Mouse (Mus musculus): ENCODE measurements around the gene Degs2. TPM values are rescaled to one million over a fixed set of nuclear protein-coding genes. Genes with fewer than 3 reads are reported as not detected.
A peak's percentile ranks its signal among the peaks of the same experiment; 100 is the strongest.
"Not testable (repeated sequence)": the region's sequence is repeated elsewhere in the genome, so short reads cannot be mapped to it uniquely, and the experiment has no call there.

The Degs2 gene
- polyA plus RNA-seq, 1 experiment from 2014 or later, result 1.7 TPM

GRCm38 (mm10) chr12:108718485-108718884, 16.4 kb upstream of the Degs2 start:
- no peak overlapping the region for H3K4me2 ChIP-seq (replicated peaks)
- ATAC-seq (ENCODE audit: low FRiP score, low read depth), result no peak
- no peaks in the 10 kb centered on the region for H3K9me3 ChIP-seq
- no peak overlapping the region for H3K9ac ChIP-seq
- H3K4me1 ChIP-seq, result no peaks in the 10 kb centered on the region
- H3K27ac ChIP-seq, result no peak overlapping the region
- no peaks in the 10 kb centered on the region for H3K36me3 ChIP-seq
- no peak overlapping the region for H3K4me3 ChIP-seq
- WGBS, result 86% methylated on average over 3 of the region's 3 CpGs
- no peaks in the 10 kb centered on the region for H3K27me3 ChIP-seq (replicated peaks)

DNA sequence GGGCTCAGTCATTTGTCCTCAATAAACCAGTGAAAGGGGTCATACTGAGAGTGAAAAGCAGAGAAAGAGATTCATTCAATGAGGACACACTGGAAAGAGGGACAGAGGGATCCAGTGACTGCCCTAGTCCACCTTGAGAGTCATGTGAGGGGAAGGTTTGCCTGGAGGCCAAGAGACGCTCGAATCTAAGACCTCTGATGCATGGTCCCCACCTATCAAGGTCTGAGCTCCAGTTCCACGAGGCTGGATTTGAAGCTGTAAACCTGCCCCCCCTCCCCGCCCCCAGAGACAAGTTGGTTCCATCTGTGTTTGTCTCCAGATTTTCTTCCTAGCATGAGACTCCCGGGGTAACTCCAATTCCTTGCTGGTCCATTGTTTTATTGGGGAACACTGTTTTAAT, 13.7 kb upstream of the Degs2 start:
- ATAC-seq (ENCODE audit: low FRiP score, low read depth), result no peak
- Histone ChIP-seq H3K4me3 (no peak overlapping the region), H3K9ac (no peak overlapping the region), H3K9me3 (no peaks in the 10 kb centered on the region), H3K27ac (no peak overlapping the region), H3K36me3 (no peaks in the 10 kb centered on the region), H3K27me3 (replicated peaks) (no peaks in the 10 kb centered on the region), H3K4me2 (replicated peaks) (no peak overlapping the region), H3K4me1 (no peaks in the 10 kb centered on the region)
- 81% methylated on average over 5 of the region's 5 CpGs for WGBS

DNA sequence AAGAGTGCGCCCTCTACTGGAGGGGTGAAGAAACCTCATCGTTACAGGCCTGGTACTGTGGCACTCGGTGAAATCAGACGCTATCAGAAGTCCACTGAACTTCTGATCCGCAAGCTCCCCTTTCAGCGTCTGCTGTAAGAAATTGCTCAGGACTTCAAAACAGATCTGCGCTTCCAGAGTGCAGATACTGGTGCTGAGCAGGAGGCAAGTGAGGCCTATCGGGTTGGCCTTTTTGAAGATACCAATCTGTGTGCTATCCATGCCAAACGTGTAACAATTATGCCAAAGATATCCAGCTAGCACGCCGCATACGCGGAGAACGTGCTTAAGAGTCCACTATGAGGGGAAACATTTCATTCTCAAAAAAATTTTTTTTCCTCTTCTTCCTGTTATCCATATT, 11.9 kb upstream of the Degs2 start:
- H3K27ac ChIP-seq; H3K36me3 ChIP-seq; H3K4me1 ChIP-seq; H3K9ac ChIP-seq; H3K27me3 ChIP-seq (replicated peaks); H3K9me3 ChIP-seq; ATAC-seq (ENCODE audit: low FRiP score, low read depth); H3K4me2 ChIP-seq (replicated peaks); H3K4me3 ChIP-seq: not testable (repeated sequence)
- 94% methylated on average over 14 of the region's 14 CpGs for WGBS

DNA sequence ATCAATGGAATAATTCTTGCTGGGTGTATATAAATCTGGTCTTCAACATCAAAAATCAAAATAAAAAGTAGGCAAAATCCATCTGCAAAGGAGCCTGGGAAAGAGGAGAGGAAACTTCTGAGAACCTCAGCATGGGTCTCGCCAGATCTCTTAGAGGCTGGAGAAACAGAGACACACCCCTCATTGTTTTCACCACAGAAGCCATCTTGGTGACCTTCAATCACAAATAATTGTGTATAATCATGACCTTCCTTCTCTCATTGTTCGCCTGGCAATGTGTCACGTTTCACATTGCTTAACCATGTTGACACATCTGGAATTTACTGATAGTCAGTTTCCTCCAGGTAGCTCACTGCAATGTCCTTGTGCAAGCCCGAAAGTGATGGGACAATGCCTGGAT, 10.4 kb upstream of the Degs2 start:
- Histone ChIP-seq H3K36me3 (no peaks in the 10 kb centered on the region), H3K4me3 (no peak overlapping the region), H3K9me3 (no peaks in the 10 kb centered on the region), H3K27ac (no peak overlapping the region), H3K4me2 (replicated peaks) (no peak overlapping the region), H3K9ac (no peak overlapping the region), H3K27me3 (replicated peaks) (no peaks in the 10 kb centered on the region), H3K4me1 (no peaks in the 10 kb centered on the region)
- WGBS, result 86% methylated on average over 4 of the region's 4 CpGs
- ATAC-seq (ENCODE audit: low FRiP score, low read depth), result no peak

DNA sequence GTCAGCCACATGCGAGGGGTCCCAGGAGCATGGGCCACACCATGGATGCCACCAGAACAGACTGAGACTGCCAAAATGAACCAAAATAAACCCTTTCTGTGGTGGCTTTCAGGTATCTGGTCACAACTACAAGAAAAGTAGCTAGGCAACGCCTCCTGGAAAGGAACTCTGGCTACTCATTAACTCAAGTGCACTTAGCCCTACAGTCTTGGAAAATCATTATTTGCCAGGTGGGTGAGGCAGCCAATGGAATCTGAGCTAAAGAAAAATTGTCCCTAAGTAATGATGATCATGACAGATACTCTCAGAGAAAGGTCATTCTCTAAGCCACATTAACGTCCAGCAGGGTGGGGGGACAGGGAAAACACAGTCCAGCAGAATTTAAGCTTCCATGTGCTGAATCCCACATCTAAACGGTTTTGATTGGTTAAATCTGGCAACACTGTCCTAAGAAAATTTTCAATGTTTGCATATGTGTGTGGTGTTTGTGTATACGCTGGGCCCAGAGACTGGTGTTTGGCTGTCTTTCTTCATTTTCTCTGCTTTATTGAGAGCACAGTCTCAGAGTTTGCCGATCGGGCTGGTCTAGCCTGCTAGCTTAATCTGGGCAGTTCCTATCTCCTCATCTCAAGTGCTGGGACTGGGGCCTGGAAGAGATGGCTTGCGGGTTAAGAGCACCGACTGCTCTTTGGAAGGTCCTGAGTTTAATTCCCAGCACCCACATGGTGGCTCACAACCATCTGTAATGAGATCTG, 8.9 kb upstream of the Degs2 start:
- H3K27me3 ChIP-seq (replicated peaks), result no peaks in the 10 kb centered on the region
- no peaks in the 10 kb centered on the region for H3K4me1 ChIP-seq
- 82% methylated on average over 9 of the region's 9 CpGs for WGBS
- H3K36me3 ChIP-seq, result no peaks in the 10 kb centered on the region
- no peak overlapping the region for H3K4me2 ChIP-seq (replicated peaks)
- no peak overlapping the region for H3K9ac ChIP-seq
- no peaks in the 10 kb centered on the region for H3K9me3 ChIP-seq
- ATAC-seq (ENCODE audit: low FRiP score, low read depth), result no peak
- no peak overlapping the region for H3K4me3 ChIP-seq
- H3K27ac ChIP-seq, result no peak overlapping the region

- Histone ChIP-seq H3K4me2 (replicated peaks) (no peak overlapping the region), H3K4me1 (no peaks in the 10 kb centered on the region), H3K27me3 (replicated peaks) (no peaks in the 10 kb centered on the region), H3K36me3 (no peaks in the 10 kb centered on the region), H3K27ac (no peak overlapping the region), H3K9ac (no peak overlapping the region), H3K4me3 (no peak overlapping the region), H3K9me3 (no peaks in the 10 kb centered on the region)
- ATAC-seq (ENCODE audit: low FRiP score, low read depth), result no peak
- 87% methylated on average over 6 of the region's 6 CpGs for WGBS
These were observed 8.1 kb upstream of the Degs2 start for GRCm38 (mm10) chr12:108709964-108710765.

- 87% methylated on average over 6 of the region's 6 CpGs for WGBS
- H3K4me2 ChIP-seq (replicated peaks), result no peak overlapping the region
These were observed 7.3 kb upstream of the Degs2 start for GRCm38 (mm10) chr12:108709386-108709785.

GRCm38 (mm10) chr12:108706129-108706528, 4.0 kb upstream of the Degs2 start:
- Histone ChIP-seq H3K9ac (no peak overlapping the region), H3K4me1 (peaks cover 7% of the 10 kb centered on the region), H3K27me3 (replicated peaks) (peaks cover 29% of the 10 kb centered on the region), H3K4me2 (replicated peaks) (no peak overlapping the region), H3K4me3 (no peak overlapping the region), H3K36me3 (no peaks in the 10 kb centered on the region), H3K27ac (no peak overlapping the region), H3K9me3 (no peaks in the 10 kb centered on the region)
- ATAC-seq (ENCODE audit: low FRiP score, low read depth), result no peak
- 52% methylated on average over 7 of the region's 7 CpGs for WGBS

More at GRCm38 (mm10) chr12:108709386-108709785, 7.3 kb upstream of the Degs2 start:
- no peak overlapping the region for H3K27ac ChIP-seq
- no peak for ATAC-seq (ENCODE audit: low FRiP score, low read depth)
- H3K27me3 ChIP-seq (replicated peaks), result peaks cover 3% of the 10 kb centered on the region; the same call in 1 of the 2 replicates
- H3K9ac ChIP-seq, result no peak overlapping the region
- no peaks in the 10 kb centered on the region for H3K36me3 ChIP-seq
- H3K4me3 ChIP-seq, result no peak overlapping the region
- no peaks in the 10 kb centered on the region for H3K4me1 ChIP-seq
- H3K9me3 ChIP-seq, result no peaks in the 10 kb centered on the region

DNA sequence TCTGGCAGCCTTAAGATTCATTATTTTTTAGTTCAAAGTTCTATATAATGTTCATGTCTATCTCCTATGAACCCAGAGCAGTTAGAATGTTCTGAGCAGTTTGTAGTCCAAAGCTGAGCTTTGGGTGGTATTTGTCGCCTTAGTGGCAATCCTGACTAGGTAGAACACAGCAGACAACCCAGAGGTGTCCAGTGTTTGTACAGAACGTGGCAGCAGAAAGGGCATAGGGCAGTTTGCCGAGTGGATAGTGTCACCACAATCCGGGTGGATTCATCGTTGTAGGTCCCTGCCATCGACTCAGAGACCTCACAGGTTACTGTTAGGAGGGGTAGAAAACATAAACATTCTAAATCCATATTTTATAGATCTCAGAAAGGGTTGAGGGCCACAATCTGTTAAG, 3.4 kb upstream of the Degs2 start:
- no peak overlapping the region for H3K27ac ChIP-seq
- no peak overlapping the region for H3K9ac ChIP-seq
- H3K4me1 ChIP-seq, result peaks cover 7% of the 10 kb centered on the region
- no peaks in the 10 kb centered on the region for H3K36me3 ChIP-seq
- 86% methylated on average over 6 of the region's 6 CpGs for WGBS
- H3K27me3 ChIP-seq (replicated peaks), result peaks cover 35% of the 10 kb centered on the region
- no peaks in the 10 kb centered on the region for H3K9me3 ChIP-seq
- no peak for ATAC-seq (ENCODE audit: low FRiP score, low read depth)
- H3K4me3 ChIP-seq, result no peak overlapping the region
- no peak overlapping the region for H3K4me2 ChIP-seq (replicated peaks)

GRCm38 (mm10) chr12:108701221-108701620, 894 bp downstream of the Degs2 start:
- peaks cover 7% of the 10 kb centered on the region for H3K4me1 ChIP-seq
- H3K27me3 ChIP-seq (replicated peaks), result peaks cover 40% of the 10 kb centered on the region
- H3K9ac ChIP-seq, result no peak overlapping the region
- no peaks in the 10 kb centered on the region for H3K36me3 ChIP-seq
- H3K27ac ChIP-seq, result no peak overlapping the region
- 39% methylated on average over 2 of the region's 2 CpGs for WGBS
- H3K9me3 ChIP-seq, result no peaks in the 10 kb centered on the region
- no peak overlapping the region for H3K4me3 ChIP-seq
- no peak overlapping the region for H3K4me2 ChIP-seq (replicated peaks)
- ATAC-seq (ENCODE audit: low FRiP score, low read depth), result no peak

DNA sequence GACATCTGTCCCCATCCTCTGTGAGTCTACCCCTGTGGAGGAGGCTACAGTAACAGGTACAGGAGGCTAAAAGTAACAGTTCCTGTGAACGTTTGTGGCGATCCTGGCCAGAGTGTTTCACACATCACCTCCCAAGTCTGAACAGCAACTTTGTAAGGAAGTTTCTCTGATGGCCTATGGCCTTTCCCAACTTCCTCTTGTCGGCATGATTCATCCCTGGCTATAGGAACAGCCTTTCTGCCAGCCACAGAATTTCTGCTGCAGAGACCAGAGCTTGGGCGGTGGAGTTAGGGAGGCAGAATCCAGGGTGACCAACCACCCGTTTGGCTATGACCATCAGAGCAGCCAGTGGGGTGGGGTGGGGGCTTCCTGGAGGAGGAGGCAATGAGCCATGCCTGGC, 2.1 kb downstream of the Degs2 start:
- H3K9ac ChIP-seq, result peak overlapping the region; percentile 26; the same call in 1 of the 2 replicates
- no peaks in the 10 kb centered on the region for H3K36me3 ChIP-seq
- no peaks in the 10 kb centered on the region for H3K9me3 ChIP-seq
- peaks cover 7% of the 10 kb centered on the region for H3K4me1 ChIP-seq
- ATAC-seq (ENCODE audit: low FRiP score, low read depth), result no peak
- no peak overlapping the region for H3K4me2 ChIP-seq (replicated peaks)
- H3K27ac ChIP-seq, result no peak overlapping the region
- peaks cover 39% of the 10 kb centered on the region for H3K27me3 ChIP-seq (replicated peaks)
- WGBS, result 78% methylated on average over 5 of the region's 5 CpGs
- no peak overlapping the region for H3K4me3 ChIP-seq

DNA sequence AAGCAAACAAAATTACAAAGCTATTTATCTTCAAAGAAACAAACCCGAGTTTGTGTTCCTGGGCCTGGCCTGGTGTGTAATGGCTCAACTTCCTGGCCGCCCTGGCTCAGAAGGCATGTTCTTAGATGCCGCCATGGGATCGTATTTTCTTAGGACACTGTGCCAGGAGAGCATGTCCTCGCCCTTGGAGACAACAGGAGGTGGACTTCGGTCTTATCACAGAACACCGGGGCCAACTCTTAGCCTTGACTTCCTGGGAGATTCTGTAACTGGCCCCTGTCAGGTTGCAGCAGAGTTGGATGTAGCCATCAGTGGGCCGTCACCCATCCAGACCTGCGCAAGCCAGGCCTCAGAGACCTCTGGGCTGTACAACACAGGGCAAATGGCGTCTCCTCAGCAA, 2.5 kb downstream of the Degs2 start:
- H3K27me3 ChIP-seq (replicated peaks), result peaks cover 37% of the 10 kb centered on the region

More for the DNA sequence above, 2.5 kb downstream of the Degs2 start:
- WGBS, result 85% methylated on average over 10 of the region's 10 CpGs
- Histone ChIP-seq H3K4me1 (peaks cover 7% of the 10 kb centered on the region), H3K9ac (peak overlapping the region; percentile 26; the same call in 1 of the 2 replicates), H3K27ac (no peak overlapping the region), H3K4me2 (replicated peaks) (no peak overlapping the region), H3K9me3 (no peaks in the 10 kb centered on the region), H3K4me3 (no peak overlapping the region), H3K36me3 (no peaks in the 10 kb centered on the region)
- no peak for ATAC-seq (ENCODE audit: low FRiP score, low read depth)

Data from neural tube, embryonic 12.5 days (tissue).